Mouse (Mus musculus): ENCODE measurements around the gene Plvap.

DNA sequence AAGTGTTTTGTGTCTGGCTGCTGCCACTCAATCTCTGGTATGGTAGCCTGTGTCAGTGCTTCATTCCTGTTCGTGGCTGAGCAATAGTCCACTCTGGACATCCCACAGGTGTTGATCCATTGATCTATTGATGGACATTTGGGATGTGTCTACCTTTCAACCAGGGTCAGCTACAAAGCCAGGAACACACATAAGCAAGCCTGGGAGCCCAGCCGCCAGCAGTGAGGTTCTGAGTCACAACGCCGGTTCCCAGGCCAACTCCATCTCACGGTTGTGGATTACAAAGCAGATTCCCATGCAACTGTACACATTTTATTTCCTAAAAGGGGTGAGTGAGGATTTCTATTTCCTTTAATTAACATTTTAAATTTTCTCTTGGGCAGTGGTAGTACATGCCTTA is 49.2 kb upstream of the Plvap start:
- TF ChIP-seq CTCF (IDR thresholded peaks at IDR 0.05; ENCODE audit: control insufficient read depth, insufficient read depth, low read length), result no peak
- no peak for TF ChIP-seq POLR2A (IDR thresholded peaks at IDR 0.05; ENCODE audit: borderline replicate concordance, control insufficient read depth, low read depth, low read length)

Data from bone marrow, adult 2 months (tissue).